Mouse (Mus musculus) right cerebral cortex, adult 18-20 months (tissue): ENCODE measurements at regions not wholly inside any gene's neighbourhood (a gene's known extent, or its start where the extent isn't known, plus 50 kb on each side); places are given as distances from the start of the nearest gene placed in this dataset.

ENCODE experiments used
- DNase-seq: peaks from one replicate; pipeline ENCODE4 v3.0.0; 2022; ENCODE audit warnings: mixed read lengths

GRCm38 (mm10) chrX:70820518-70820917 lies 229.5 kb upstream of the Mamld1 start:
- DNase-seq = peak; percentile 7

- DNase-seq = no peak
Measured at GRCm38 (mm10) chrX:70817771-70818170, 232.3 kb upstream of the Mamld1 start.

- DNase-seq = no peak
Measured at GRCm38 (mm10) chrX:70816662-70817061, 233.4 kb upstream of the Mamld1 start.

- DNase-seq = no peak
Measured at GRCm38 (mm10) chrX:70791796-70792195, 258.3 kb upstream of the Mamld1 start.

GRCm38 (mm10) chrX:70762862-70763261 lies 285.9 kb upstream of the Tmem185a start:
- no peak for DNase-seq

GRCm38 (mm10) chrX:70713004-70713604 lies 236.1 kb upstream of the Tmem185a start:
- DNase-seq = no peak

GRCm38 (mm10) chrX:70682194-70682593 lies 205.2 kb upstream of the Tmem185a start:
- DNase-seq = no peak

GRCm38 (mm10) chrX:70667092-70667491 lies 190.1 kb upstream of the Tmem185a start:
- DNase-seq = peak; percentile 0
